14 mouse cellular contexts compared by ENCODE assay signal in genomic region chr10:68692401-68692800, GRCm38 (mm10).
"Had no signal": no experiment of that assay in that cellular context is flagged by ENCODE, and none has a peak within 500 bp of the region (broad histone marks: within the 10 kb centered on the region; RNA-seq: fewer than 3 reads in every experiment).

No protein-coding gene starts in this region.

- H3K27ac ChIP-seq: limb, embryonic 10.5 days; liver, embryonic 14.5 days; lung, embryonic 15.5 days; macrophage; midbrain, embryonic 15.5 days; neural tube, embryonic 12.5 days had no signal

- H3K4me2 ChIP-seq: lung, embryonic 15.5 days; midbrain, embryonic 11.5 days; midbrain, embryonic 15.5 days; neural tube, embryonic 12.5 days had no signal

- H3K36me3 ChIP-seq: limb, embryonic 10.5 days; lung, embryonic 15.5 days; midbrain, embryonic 15.5 days; neural tube, embryonic 12.5 days had no signal

- DNase-seq: kidney, adult 11 months; kidney, adult 9 months; kidney, postnatal 14 days; spleen, adult 18-20 months; thymus, adult 18-20 months; thymus, postnatal 14 days had no signal

- H3K27me3 ChIP-seq: lung, embryonic 15.5 days; midbrain, embryonic 15.5 days; neural tube, embryonic 12.5 days had no signal

- H3K4me3 ChIP-seq: limb, embryonic 10.5 days; lung, embryonic 15.5 days; megakaryocyte, embryonic 14.5 days; midbrain, embryonic 15.5 days; neural tube, embryonic 12.5 days had no signal

- ATAC-seq: midbrain, embryonic 15.5 days had no signal

- H3K9ac ChIP-seq: liver, embryonic 14.5 days; lung, embryonic 15.5 days; midbrain, embryonic 15.5 days; neural tube, embryonic 12.5 days had no signal

- H3K4me1 ChIP-seq: limb, embryonic 10.5 days; lung, embryonic 15.5 days; midbrain, embryonic 15.5 days; neural tube, embryonic 12.5 days had no signal

- H3K9me3 ChIP-seq: limb, embryonic 10.5 days; lung, embryonic 15.5 days; midbrain, embryonic 15.5 days; neural tube, embryonic 12.5 days had no signal
